Mouse (Mus musculus) midbrain, embryonic 14.5 days (tissue): ENCODE measurements around the gene Gm9040. TPM values are rescaled to one million over a fixed set of nuclear protein-coding genes. Genes with fewer than 3 reads are reported as not detected.
"Not testable (repeated sequence)": the region's sequence is repeated elsewhere in the genome, so short reads cannot be mapped to it uniquely, and the experiment has no call there.

Experiments
- ATAC-seq: fragments of 200-750 bp; cut with Nextera tagmentation; 2 replicates; pipeline ENCODE4 v1.8.0; 2017; ENCODE audit warnings: moderate number of reproducible peaks, moderate library complexity; ENCODE audit not compliant: low FRiP score, low TSS enrichment
- DNase-seq: peaks from one replicate; pipeline ENCODE4 v3.0.0-alpha.2; 2015
- H3K27ac ChIP-seq: fragments of 300-500 bp; sonication (generic); replicated peaks from 2 replicates; pipeline ENCODE4 v1.5.1; 2014; ENCODE audit warnings: mild to moderate bottlenecking, low read depth, low read length, moderate library complexity
- H3K27me3 ChIP-seq: fragments of 300-500 bp; sonication (generic); 2 replicates; pipeline ENCODE4 v1.6.1; 2014; ENCODE audit warnings: low read length, control low read depth, mixed read lengths; ENCODE audit not compliant: control insufficient read depth, insufficient read depth
- H3K36me3 ChIP-seq: fragments of 300-500 bp; sonication (generic); 2 replicates; pipeline ENCODE4 v1.6.1; 2014; ENCODE audit warnings: low read length, control low read depth; ENCODE audit not compliant: control insufficient read depth, insufficient read depth
- H3K4me1 ChIP-seq: fragments of 300-500 bp; sonication (generic); 2 replicates; pipeline ENCODE4 v1.6.1; 2014; ENCODE audit warnings: mild to moderate bottlenecking, antibody characterized with exemption, low read length, control low read depth; ENCODE audit not compliant: control insufficient read depth, insufficient read depth
- H3K4me2 ChIP-seq: fragments of 300-500 bp; sonication (generic); 2 replicates; pipeline ENCODE4 v1.6.1; 2014; ENCODE audit warnings: mild to moderate bottlenecking, low read length, moderate library complexity
- H3K4me3 ChIP-seq: fragments of 300-500 bp; sonication (generic); replicated peaks from 2 replicates; pipeline ENCODE4 v1.5.1; 2014; ENCODE audit warnings: low read depth, low read length
- H3K9ac ChIP-seq: fragments of 300-500 bp; sonication (generic); replicated peaks from 2 replicates; pipeline ENCODE4 v1.6.1; 2014; ENCODE audit warnings: mild to moderate bottlenecking, low read length, moderate library complexity
- H3K9me3 ChIP-seq: fragments of 300-500 bp; sonication (generic); 2 replicates; pipeline ENCODE4 v1.6.1; 2016; ENCODE audit warnings: low read length, control low read depth, mixed read lengths; ENCODE audit not compliant: control insufficient read depth
- WGBS: fragments of 180-500 bp; shearing (Covaris S2); extraction: QIAGEN DNeasy Blood & Tissue Kit; methylation state at CpG from one replicate; pipeline ENCODE4 v1.1.7; 2014; 5-methylcytosine and 5-hydroxymethylcytosine counted together
- polyA plus RNA-seq: library from polyadenylated mRNA; unstranded; fragments of >200 nt; fragmentation: Nextera tagmentation; extraction: Ambion mirVana; gene quantifications from 2 replicates; pipeline ENCODE4 v1.2.1, GENCODE M21; 2014

Gene Gm9040
- not detected in 2 replicates for polyA plus RNA-seq

DNA sequence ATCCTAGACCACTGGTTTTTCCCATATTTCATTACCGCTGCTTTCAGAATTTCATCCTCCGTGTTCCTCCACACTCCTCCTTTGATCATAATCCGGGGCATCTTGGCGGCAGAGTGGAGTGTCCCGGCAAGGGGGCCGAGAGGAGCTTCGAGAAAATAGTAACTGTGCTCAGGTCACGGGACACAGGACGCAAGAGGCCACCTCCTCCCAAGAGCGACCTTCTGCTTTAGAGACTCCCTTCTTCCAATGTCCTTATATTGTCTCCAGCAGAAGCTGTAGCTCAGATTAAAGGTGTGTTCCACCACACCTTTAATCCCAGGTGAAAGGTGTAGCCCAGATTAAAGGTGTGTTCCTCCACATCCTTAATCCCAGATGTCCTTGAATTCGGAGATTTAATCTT is at the start of gene Gm9040:
Gm9040 (minus strand) TSS at position 101 of the 400 bp plus-strand sequence.
- no CpG with 5 or more reads among the region's 11 CpGs for WGBS
- not testable (repeated sequence) for H3K4me2 ChIP-seq

DNA sequence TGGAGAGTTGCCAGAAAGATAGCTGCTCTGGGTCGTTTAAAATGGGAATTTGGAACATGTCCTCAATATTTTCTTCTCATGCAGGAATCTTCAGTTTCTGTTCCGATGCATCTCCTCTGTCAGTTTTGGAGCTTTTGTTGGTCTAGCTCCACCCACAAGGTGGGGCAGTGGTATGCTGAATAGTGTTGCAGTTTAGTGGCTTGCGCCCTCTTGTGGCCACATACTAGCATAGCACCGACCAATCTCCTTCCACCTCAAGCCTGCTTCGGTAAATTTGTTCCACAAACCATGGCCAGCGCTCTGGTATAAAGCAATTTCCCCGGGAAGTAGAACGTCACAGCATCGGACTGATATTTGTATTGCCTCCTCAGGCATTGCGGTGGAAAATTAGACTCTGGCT is 43.7 kb upstream of the Gm9040 start:
- Histone ChIP-seq H3K4me1 (no peaks in the 10 kb centered on the region), H3K9me3 (no peaks in the 10 kb centered on the region), H3K9ac (no peak overlapping the region; the same call in 1 of the 2 replicates), H3K27me3 (no peaks in the 10 kb centered on the region), H3K4me3 (no peak overlapping the region), H3K36me3 (no peaks in the 10 kb centered on the region), H3K4me2 (peak overlapping the region; percentile 45), H3K27ac (no peak overlapping the region)
- 6% methylated on average over 10 of the region's 10 CpGs for WGBS
- DNase-seq (peak; percentile 95), ATAC-seq (peak; percentile 89)

More for the DNA sequence above, at the start of gene Gm9040:
- H3K9me3 ChIP-seq, DNase-seq, ATAC-seq, H3K4me3 ChIP-seq, H3K36me3 ChIP-seq, H3K9ac ChIP-seq, H3K27me3 ChIP-seq, H3K27ac ChIP-seq, H3K4me1 ChIP-seq: not testable (repeated sequence)

DNA sequence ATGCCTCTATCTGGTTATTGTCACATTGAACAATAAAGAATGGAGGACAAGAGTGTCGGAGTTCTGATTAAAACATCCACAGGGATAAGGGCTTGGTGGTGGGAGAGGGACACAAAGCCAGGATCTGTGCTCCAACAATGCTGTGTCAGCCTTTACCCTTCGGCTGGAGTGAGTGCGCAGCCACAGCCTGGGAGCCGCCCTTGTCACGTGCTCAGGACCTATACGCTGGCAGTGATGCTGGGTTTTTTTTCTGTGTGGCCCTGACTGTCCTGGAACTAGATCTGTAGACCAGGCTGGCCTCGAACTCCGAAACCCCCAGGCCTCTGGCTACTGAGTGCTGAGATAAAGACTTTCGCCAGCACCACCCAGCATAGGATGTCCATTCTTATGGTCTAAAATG is 42.7 kb upstream of the Gm9040 start:
- H3K4me3 ChIP-seq: no peak overlapping the region
- no peaks in the 10 kb centered on the region for H3K36me3 ChIP-seq
- no peaks in the 10 kb centered on the region for H3K27me3 ChIP-seq
- no peaks in the 10 kb centered on the region for H3K4me1 ChIP-seq
- no peaks in the 10 kb centered on the region for H3K9me3 ChIP-seq
- no peak overlapping the region for H3K9ac ChIP-seq
- no peak overlapping the region for H3K4me2 ChIP-seq
- H3K27ac ChIP-seq: no peak overlapping the region
- ATAC-seq: no peak
- DNase-seq: no peak
- WGBS: 75% methylated on average over 9 of the region's 9 CpGs

DNA sequence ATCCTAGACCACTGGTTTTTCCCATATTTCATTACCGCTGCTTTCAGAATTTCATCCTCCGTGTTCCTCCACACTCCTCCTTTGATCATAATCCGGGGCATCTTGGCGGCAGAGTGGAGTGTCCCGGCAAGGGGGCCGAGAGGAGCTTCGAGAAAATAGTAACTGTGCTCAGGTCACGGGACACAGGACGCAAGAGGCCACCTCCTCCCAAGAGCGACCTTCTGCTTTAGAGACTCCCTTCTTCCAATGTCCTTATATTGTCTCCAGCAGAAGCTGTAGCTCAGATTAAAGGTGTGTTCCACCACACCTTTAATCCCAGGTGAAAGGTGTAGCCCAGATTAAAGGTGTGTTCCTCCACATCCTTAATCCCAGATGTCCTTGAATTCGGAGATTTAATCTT is 27.2 kb upstream of the Gm9040 start, which contains the start of gene Gm9049:
Gm9049 (minus strand) TSS at position 101 of the 400 bp plus-strand sequence.
- H3K4me3 ChIP-seq, H3K27me3 ChIP-seq, DNase-seq, H3K36me3 ChIP-seq, H3K27ac ChIP-seq, H3K4me1 ChIP-seq, ATAC-seq, H3K9me3 ChIP-seq, H3K4me2 ChIP-seq, H3K9ac ChIP-seq: not testable (repeated sequence)
- WGBS: 86% methylated on average over 1 of the region's 11 CpGs

DNA sequence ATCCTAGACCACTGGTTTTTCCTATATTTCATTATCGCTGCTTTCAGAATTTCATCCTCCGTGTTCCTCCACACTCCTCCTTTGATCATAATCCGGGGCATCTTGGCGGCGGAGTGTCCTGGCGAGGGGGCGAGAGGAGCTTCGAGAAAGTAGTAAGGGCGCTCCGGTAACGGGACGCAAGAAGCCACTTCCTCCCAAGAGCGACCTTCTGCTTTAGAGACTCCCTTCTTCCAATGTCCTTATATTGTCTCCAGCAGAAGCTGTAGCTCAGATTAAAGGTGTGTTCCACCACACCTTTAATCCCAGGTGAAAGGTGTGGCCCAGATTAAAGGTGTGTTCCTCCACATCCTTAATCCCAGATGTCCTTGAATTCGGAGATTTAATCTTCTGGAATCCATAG is 21.8 kb upstream of the Gm9040 start, which contains the start of gene Gm9048:
Gm9048 (minus strand) TSS at position 101 of the 400 bp plus-strand sequence.
- not testable (repeated sequence) for H3K9me3 ChIP-seq, ATAC-seq, H3K27me3 ChIP-seq, DNase-seq, H3K4me3 ChIP-seq, H3K27ac ChIP-seq, H3K4me1 ChIP-seq, H3K36me3 ChIP-seq, H3K4me2 ChIP-seq, H3K9ac ChIP-seq
- WGBS: 78% methylated on average over 1 of the region's 14 CpGs

DNA sequence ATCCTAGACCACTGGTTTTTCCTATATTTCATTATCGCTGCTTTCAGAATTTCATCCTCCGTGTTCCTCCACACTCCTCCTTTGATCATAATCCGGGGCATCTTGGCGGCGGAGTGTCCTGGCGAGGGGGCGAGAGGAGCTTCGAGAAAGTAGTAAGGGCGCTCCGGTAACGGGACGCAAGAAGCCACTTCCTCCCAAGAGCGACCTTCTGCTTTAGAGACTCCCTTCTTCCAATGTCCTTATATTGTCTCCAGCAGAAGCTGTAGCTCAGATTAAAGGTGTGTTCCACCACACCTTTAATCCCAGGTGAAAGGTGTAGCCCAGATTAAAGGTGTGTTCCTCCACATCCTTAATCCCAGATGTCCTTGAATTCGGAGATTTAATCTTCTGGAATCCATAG is 16.4 kb upstream of the Gm9040 start, which contains the start of gene Gm9046:
Gm9046 (minus strand) TSS at position 101 of the 400 bp plus-strand sequence.
- WGBS: no CpG with 5 or more reads among the region's 14 CpGs
- not testable (repeated sequence) for H3K4me3 ChIP-seq

DNA sequence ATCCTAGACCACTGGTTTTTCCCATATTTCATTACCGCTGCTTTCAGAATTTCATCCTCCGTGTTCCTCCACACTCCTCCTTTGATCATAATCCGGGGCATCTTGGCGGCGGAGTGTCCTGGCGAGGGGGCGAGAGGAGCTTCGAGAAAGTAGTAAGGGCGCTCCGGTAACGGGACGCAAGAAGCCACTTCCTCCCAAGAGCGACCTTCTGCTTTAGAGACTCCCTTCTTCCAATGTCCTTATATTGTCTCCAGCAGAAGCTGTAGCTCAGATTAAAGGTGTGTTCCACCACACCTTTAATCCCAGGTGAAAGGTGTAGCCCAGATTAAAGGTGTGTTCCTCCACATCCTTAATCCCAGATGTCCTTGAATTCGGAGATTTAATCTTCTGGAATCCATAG is 11.0 kb upstream of the Gm9040 start, which contains the start of gene Gm9045:
Gm9045 (minus strand) TSS at position 101 of the 400 bp plus-strand sequence.
- not testable (repeated sequence) for H3K27me3 ChIP-seq, H3K9ac ChIP-seq, H3K4me1 ChIP-seq, H3K9me3 ChIP-seq, H3K4me3 ChIP-seq, H3K27ac ChIP-seq, H3K36me3 ChIP-seq, H3K4me2 ChIP-seq, DNase-seq, ATAC-seq
- no CpG with 5 or more reads among the region's 14 CpGs for WGBS

More for the DNA sequence above, 16.4 kb upstream of the Gm9040 start, which contains the start of gene Gm9046:
- not testable (repeated sequence) for H3K4me2 ChIP-seq, H3K36me3 ChIP-seq, ATAC-seq, H3K27me3 ChIP-seq, H3K9ac ChIP-seq, H3K9me3 ChIP-seq, H3K27ac ChIP-seq, H3K4me1 ChIP-seq, DNase-seq

DNA sequence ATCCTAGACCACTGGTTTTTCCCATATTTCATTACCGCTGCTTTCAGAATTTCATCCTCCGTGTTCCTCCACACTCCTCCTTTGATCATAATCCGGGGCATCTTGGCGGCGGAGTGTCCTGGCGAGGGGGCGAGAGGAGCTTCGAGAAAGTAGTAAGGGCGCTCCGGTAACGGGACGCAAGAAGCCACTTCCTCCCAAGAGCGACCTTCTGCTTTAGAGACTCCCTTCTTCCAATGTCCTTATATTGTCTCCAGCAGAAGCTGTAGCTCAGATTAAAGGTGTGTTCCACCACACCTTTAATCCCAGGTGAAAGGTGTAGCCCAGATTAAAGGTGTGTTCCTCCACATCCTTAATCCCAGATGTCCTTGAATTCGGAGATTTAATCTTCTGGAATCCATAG is 5.5 kb upstream of the Gm9040 start, which contains the start of gene Gm9044:
Gm9044 (minus strand) TSS at position 101 of the 400 bp plus-strand sequence.
- WGBS: no CpG with 5 or more reads among the region's 14 CpGs
- not testable (repeated sequence) for H3K27ac ChIP-seq, H3K9ac ChIP-seq, H3K27me3 ChIP-seq, H3K4me1 ChIP-seq, ATAC-seq, H3K4me2 ChIP-seq, H3K36me3 ChIP-seq, DNase-seq, H3K4me3 ChIP-seq, H3K9me3 ChIP-seq

DNA sequence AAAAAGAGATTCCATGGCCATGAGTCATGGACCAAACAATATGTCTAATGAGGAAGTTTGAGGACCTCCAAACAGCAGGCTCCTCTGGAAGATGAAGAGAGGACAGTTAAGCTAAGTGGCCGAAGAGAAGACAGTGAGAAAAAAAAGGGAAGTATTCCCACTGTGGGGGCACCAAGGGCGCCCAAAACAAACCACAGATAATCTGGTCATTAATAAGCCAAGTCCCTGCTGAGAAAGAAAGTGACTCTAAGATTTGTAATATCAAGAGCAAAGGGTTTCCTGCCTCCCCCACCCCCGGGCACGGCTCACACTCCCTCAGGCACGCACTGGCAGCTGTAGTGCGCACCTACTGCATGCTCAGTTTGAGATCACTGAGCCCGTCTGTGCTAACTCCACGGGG is 7.7 kb downstream of the Gm9040 start:
- Histone ChIP-seq H3K4me2 (no peak overlapping the region), H3K27ac (no peak overlapping the region), H3K4me1 (no peaks in the 10 kb centered on the region), H3K9me3 (no peaks in the 10 kb centered on the region), H3K36me3 (no peaks in the 10 kb centered on the region), H3K27me3 (no peaks in the 10 kb centered on the region), H3K4me3 (no peak overlapping the region), H3K9ac (no peak overlapping the region)
- ATAC-seq: no peak
- WGBS: 89% methylated on average over 8 of the region's 8 CpGs
- no peak for DNase-seq
